Mouse (Mus musculus) hindbrain, embryonic 16.5 days (tissue): ENCODE measurements around the gene Tcf3. TPM values are rescaled to one million over a fixed set of nuclear protein-coding genes. Genes with fewer than 3 reads are reported as not detected.

Source experiments
- ATAC-seq: fragments of 200-750 bp; cut with Nextera tagmentation; 2 replicates; pipeline ENCODE4 v1.8.0; 2017; ENCODE audit warnings: moderate TSS enrichment, moderate library complexity
- H3K27ac ChIP-seq: fragments of 300-500 bp; sonication (generic); 2 replicates; pipeline ENCODE4 v1.5.1; 2014; ENCODE audit warnings: low read depth, mild to moderate bottlenecking, control low read depth, low read length, moderate library complexity
- H3K27me3 ChIP-seq: fragments of 300-500 bp; sonication (generic); replicated peaks from 2 replicates; pipeline ENCODE4 v1.6.1; 2014; ENCODE audit warnings: low read length; ENCODE audit not compliant: control insufficient read depth, insufficient read depth
- H3K36me3 ChIP-seq: fragments of 300-500 bp; sonication (generic); 2 replicates; pipeline ENCODE4 v1.6.1; 2014; ENCODE audit warnings: mild to moderate bottlenecking, low read length, moderate library complexity, mixed read lengths; ENCODE audit not compliant: control insufficient read depth, insufficient read depth
- H3K4me1 ChIP-seq: fragments of 300-500 bp; sonication (generic); 2 replicates; pipeline ENCODE4 v1.6.1; 2014; ENCODE audit warnings: low read depth, low read length; ENCODE audit not compliant: control insufficient read depth, insufficient read depth
- H3K4me2 ChIP-seq: fragments of 300-500 bp; sonication (generic); 2 replicates; pipeline ENCODE4 v1.6.1; 2014; ENCODE audit warnings: mild to moderate bottlenecking, low read length, control low read depth, moderate library complexity
- H3K4me3 ChIP-seq: fragments of 300-500 bp; sonication (generic); 2 replicates; pipeline ENCODE4 v1.5.1; 2014; ENCODE audit warnings: mild to moderate bottlenecking, low read length, control low read depth, moderate library complexity
- H3K9ac ChIP-seq: fragments of 300-500 bp; sonication (generic); 2 replicates; pipeline ENCODE4 v1.6.1; 2014; ENCODE audit warnings: low read depth, mild to moderate bottlenecking, control low read depth, low read length, moderate library complexity
- H3K9me3 ChIP-seq: fragments of 300-500 bp; sonication (generic); 2 replicates; pipeline ENCODE4 v1.6.1; 2014; ENCODE audit warnings: mild to moderate bottlenecking, low read length, moderate library complexity; ENCODE audit not compliant: control insufficient read depth
- WGBS: fragments of 180-500 bp; shearing (Covaris S2); extraction: QIAGEN DNeasy Blood & Tissue Kit; methylation state at CpG from one replicate; pipeline ENCODE4 v1.1.7; 2014; 5-methylcytosine and 5-hydroxymethylcytosine counted together
- polyA plus RNA-seq: library from polyadenylated mRNA; unstranded; fragments of >200 nt; fragmentation: Nextera tagmentation; extraction: Ambion mirVana; gene quantifications from 2 replicates; pipeline ENCODE4 v1.2.1, GENCODE M21; 2015

The Tcf3 gene
- polyA plus RNA-seq, 1 experiment from 2014 or later = 32.5 TPM

DNA sequence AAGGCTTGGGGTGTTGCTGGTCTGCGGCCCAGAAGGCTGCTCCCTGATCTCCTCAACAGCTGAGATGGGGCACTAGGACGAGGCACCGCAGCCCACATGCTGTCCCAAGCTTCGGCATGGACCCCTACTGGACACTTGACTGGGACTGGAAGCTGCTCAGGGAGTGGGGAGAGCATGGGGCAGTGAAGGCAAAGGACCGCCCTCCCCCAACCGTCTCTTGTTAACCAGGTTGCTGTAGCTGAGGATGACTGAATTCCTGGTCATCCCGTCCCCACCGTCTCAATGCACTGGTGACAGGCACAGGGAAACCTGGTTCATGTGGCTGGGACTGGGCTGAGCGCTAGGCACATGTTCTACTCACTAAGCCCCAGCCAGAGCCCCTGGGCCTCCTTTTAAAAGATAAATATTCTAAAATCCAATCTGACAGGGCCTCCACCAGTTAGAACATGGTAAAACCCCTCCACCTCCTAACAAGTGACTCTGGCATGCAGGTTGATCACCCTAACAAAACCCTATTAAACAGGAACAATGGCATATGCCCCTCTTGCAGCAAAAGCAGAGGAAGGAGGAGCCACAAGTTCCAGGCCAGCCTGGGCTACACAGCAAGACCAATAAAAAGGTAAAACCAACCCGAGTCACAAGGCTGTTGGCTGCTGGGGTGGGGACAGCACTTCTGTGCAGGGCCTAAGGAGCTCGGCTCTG is 36.5 kb downstream of the Tcf3 start:
- no peaks in the 10 kb centered on the region for H3K9me3 ChIP-seq
- peak overlapping the region; percentile 81 for H3K4me2 ChIP-seq
- peak overlapping the region; percentile 77; the same call in 1 of the 2 replicates for H3K9ac ChIP-seq
- WGBS = 94% methylated on average over 11 of the region's 11 CpGs
- ATAC-seq = no peak
- H3K27me3 ChIP-seq = no peaks in the 10 kb centered on the region
- H3K27ac ChIP-seq = 0 out of 2 replicates have a peak overlapping the region, but pooled peaks have one; percentile 14
- H3K4me1 ChIP-seq = peaks cover 17% of the 10 kb centered on the region
- H3K36me3 ChIP-seq = peaks cover 32% of the 10 kb centered on the region
- no peak overlapping the region for H3K4me3 ChIP-seq

DNA sequence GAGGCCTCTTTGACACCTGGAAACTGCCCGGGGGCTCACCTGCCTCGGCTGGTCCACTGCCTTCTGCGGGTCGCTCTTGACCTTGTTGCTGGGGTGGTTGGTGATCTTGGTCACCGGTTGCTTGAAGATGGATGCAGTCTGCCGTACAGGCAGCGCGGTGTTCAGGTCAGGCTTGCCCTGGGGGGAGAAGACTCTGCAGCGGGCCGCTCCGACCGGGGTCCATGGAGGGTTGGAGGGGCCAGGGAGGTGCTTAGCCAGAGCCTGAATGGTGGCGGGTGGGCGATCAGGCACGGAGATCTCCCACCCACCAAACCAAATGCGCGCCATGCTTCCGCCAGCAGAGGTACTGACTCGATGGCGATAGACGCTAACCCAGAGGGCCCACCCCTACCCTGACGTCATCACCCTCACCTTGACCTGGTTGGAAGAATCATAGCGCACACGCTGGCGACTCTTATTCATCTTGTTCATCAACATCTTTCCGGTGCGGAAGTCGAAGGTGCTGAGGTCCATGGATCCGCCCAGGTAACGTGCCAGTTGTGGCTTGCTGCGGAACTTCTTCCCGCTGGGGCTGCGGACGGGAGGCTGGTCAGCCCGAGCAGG is 38.3 kb downstream of the Tcf3 start:
- Histone ChIP-seq H3K27ac (no peak overlapping the region), H3K27me3 (no peaks in the 10 kb centered on the region), H3K9me3 (no peaks in the 10 kb centered on the region), H3K9ac (no peak overlapping the region), H3K4me3 (no peak overlapping the region), H3K36me3 (peaks cover 38% of the 10 kb centered on the region), H3K4me1 (peaks cover 13% of the 10 kb centered on the region), H3K4me2 (no peak overlapping the region)
- WGBS = 95% methylated on average over 35 of the region's 35 CpGs
- ATAC-seq = no peak

DNA sequence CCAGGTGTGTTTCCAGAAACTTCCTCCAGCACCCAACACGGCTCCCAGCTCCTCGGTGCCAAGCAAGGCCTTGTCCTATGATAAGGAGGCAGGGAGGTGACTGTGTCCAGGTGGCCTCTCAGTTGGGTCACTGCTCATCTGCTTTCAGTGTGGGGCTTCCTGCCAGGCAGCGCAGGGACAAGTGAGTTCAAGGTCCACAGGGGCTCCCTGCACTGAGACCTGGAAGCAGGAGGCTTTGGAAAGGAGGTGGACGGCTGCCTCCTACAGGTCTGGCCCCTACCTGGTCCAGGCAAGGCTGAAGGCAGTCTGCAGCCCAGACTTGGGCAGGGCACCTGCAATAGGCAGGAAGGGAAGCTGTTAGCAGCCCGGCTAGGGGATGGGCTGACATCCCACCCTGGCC is 40.8 kb downstream of the Tcf3 start:
- H3K9me3 ChIP-seq = no peaks in the 10 kb centered on the region
- H3K27ac ChIP-seq = no peak overlapping the region
- 100% methylated on average over 5 of the region's 5 CpGs for WGBS
- no peak overlapping the region for H3K4me3 ChIP-seq
- no peaks in the 10 kb centered on the region for H3K27me3 ChIP-seq
- peaks cover 14% of the 10 kb centered on the region for H3K4me1 ChIP-seq
- ATAC-seq = no peak
- peaks cover 38% of the 10 kb centered on the region for H3K36me3 ChIP-seq
- H3K9ac ChIP-seq = no peak overlapping the region
- no peak overlapping the region for H3K4me2 ChIP-seq

DNA sequence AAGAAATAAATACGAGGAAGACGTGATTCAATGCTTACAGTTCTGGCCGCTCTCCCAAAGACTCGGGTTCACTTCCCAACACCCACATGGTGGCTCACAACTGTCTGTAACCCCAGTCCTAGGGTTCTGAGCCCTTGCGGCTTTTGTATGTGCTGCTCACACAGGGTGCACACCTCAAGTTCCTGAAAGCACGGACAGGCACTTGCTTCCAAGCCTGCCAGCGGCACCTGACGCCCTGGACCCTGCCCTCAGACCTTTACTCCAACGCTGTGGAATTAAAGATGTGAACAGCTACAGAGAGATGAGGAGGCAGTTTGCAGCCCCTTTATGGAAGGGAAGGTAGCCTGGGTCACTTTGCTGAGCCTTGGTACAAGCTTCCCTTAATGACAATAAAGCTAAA is 42.8 kb downstream of the Tcf3 start:
- Histone ChIP-seq H3K4me2 (no peak overlapping the region), H3K9me3 (no peaks in the 10 kb centered on the region), H3K27ac (no peak overlapping the region), H3K4me1 (peaks cover 7% of the 10 kb centered on the region), H3K4me3 (no peak overlapping the region), H3K9ac (no peak overlapping the region), H3K27me3 (no peaks in the 10 kb centered on the region), H3K36me3 (peaks cover 38% of the 10 kb centered on the region)
- no peak for ATAC-seq
- WGBS = 82% methylated on average over 9 of the region's 9 CpGs

DNA sequence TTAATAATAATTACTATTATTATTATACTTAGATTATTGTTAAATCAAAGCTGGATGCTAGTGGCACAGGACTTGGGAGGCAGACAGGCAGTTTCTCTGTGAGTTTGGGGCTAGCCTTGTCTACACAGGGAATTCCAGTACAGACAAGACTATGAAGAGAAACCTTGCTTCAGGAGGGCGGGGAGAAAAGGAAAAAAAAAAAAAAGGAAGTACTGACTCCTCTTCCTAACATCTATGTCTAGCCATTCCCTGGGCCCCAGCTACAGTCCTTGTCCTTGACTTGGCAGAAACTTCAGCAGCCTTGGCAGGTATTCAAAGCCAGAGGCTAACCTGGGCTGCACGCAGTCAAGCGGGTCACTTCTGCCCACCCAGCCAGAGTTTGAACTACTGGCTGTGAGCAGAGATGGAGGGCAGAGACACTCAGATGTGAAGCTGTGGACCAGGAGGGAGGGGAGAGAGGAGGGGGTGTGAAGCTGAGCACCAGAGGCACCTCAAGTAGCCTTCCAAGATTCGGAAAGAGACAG is 44.2 kb downstream of the Tcf3 start:
- Histone ChIP-seq H3K4me2 (no peak overlapping the region), H3K9ac (no peak overlapping the region), H3K27me3 (no peaks in the 10 kb centered on the region), H3K4me3 (no peak overlapping the region), H3K27ac (no peak overlapping the region), H3K4me1 (peaks cover 18% of the 10 kb centered on the region), H3K9me3 (no peaks in the 10 kb centered on the region), H3K36me3 (peaks cover 26% of the 10 kb centered on the region)
- no peak for ATAC-seq
- 79% methylated on average over 4 of the region's 4 CpGs for WGBS

DNA sequence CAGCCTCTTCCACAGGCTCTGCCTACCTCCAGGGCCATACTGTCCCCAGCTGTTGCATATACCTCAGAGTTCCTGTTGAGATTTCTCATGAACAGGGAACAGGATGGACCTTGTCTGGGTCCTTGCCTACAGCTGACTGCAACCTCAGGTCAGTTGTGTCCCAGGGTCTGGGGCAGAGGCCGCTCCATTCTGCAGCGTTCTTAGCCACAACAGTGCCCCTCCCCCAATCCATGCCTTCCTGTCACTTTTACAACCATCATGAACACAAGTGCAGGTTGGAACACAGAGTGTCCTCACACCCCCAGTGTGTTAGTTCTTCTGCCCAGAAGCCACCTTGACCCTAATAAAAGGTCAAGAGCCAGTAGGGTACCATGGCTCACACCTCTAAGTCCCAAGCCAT is 44.7 kb downstream of the Tcf3 start:
- no peak overlapping the region for H3K4me2 ChIP-seq
- H3K36me3 ChIP-seq = peaks cover 21% of the 10 kb centered on the region
- no peak overlapping the region for H3K27ac ChIP-seq
- H3K9ac ChIP-seq = no peak overlapping the region; the same call in 1 of the 2 replicates
- no peak overlapping the region for H3K4me3 ChIP-seq
- H3K27me3 ChIP-seq = no peaks in the 10 kb centered on the region
- peaks cover 24% of the 10 kb centered on the region for H3K4me1 ChIP-seq
- ATAC-seq = no peak
- WGBS = 34% methylated on average over 2 of the region's 2 CpGs
- H3K9me3 ChIP-seq = no peaks in the 10 kb centered on the region

DNA sequence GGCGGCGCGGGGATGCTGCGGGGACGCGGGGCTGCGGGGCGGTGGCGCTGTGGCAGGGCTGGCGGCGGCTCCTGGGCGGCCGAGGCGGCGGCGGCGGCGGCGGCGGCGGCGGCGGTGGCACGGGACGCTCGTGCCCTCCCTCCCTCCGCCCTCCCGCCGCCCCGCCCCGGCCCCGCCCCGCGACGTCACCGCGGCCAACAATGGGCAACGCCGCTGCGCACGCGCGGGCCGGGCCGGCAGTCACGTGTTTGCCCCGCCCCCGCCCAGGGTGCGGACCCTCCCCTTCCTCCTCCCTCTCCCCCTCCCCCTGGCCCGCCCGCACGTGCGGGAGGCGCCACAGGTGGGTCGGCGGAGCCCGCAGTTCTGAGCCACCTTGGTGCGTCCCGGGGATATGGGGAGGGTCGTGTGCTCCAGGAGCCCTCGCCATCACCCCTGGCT is 45.9 kb downstream of the Tcf3 start, which contains the start of gene Mex3d:
TSS of gene Mex3d (minus strand) at position 138 of the 438 bp plus-strand sequence.
- peak within 1 kb of the TSS; percentile 95 for H3K27ac ChIP-seq
- under 1% methylated on average over 25 of the region's 61 CpGs for WGBS
- H3K4me3 ChIP-seq = peak within 1 kb of the TSS; percentile 93
- peaks cover 35% of the 10 kb centered on the region for H3K4me1 ChIP-seq
- H3K9me3 ChIP-seq = no peaks in the 10 kb centered on the region
- ATAC-seq = peak; percentile 38
- peak within 1 kb of the TSS; percentile 99 for H3K9ac ChIP-seq
- no peaks in the 10 kb centered on the region for H3K27me3 ChIP-seq
- peaks cover 16% of the 10 kb centered on the region for H3K36me3 ChIP-seq
- H3K4me2 ChIP-seq = peak within 1 kb of the TSS; percentile 97

DNA sequence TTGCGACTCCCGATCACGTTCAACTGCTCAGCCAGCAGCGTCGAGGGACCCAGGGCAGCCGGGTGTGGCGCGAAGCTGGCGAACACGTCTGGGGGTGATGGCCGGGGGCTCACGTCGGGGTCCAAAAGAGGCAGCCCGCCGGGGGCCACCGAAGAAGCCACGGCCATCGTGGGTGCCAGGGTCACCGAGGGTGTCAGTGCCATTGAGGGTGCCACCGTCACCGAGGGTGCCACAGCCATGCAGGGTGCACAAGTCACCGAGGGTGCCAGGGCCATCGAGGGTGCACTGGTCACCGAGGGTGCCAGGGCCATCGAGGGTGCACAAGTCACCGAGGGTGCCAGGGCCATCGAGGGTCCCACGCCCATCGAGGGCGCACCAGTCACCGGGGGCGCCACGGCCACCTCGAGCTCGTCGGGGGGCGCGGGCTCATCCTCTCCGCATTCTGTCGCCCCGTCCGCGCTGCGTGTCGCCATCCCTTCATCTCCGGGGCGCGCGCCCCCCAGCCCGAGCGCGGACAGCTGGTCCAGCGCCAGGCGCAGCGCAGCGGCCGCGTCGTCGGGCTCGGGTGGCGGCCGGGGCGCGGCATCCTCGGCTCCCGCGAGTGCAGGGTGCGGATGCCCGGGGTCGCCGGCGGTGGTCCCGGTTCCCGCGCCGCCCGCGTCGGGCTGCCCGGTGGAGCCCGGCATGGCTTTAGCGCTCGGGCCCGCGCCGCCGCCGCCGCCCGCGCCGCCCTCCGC is 46.5 kb downstream of the Tcf3 start:
- H3K4me3 ChIP-seq = peak overlapping the region; percentile 93
- H3K4me1 ChIP-seq = peaks cover 36% of the 10 kb centered on the region
- ATAC-seq = no peak
- H3K9me3 ChIP-seq = no peaks in the 10 kb centered on the region
- H3K27ac ChIP-seq = peak overlapping the region; percentile 95
- H3K9ac ChIP-seq = peak overlapping the region; percentile 99
- WGBS = under 1% methylated on average over 48 of the region's 94 CpGs
- peaks cover 17% of the 10 kb centered on the region for H3K36me3 ChIP-seq
- H3K4me2 ChIP-seq = peak overlapping the region; percentile 97
- no peaks in the 10 kb centered on the region for H3K27me3 ChIP-seq
